Mouse (Mus musculus): ENCODE data around the gene Klf7. TPM values are rescaled to one million over a fixed set of nuclear protein-coding genes. Genes with fewer than 3 reads are reported as not detected.

Gene Klf7
- total and polyA plus RNA-seq, 3 experiments = 10.3 to 18.9 (median 18.4) TPM

DNA sequence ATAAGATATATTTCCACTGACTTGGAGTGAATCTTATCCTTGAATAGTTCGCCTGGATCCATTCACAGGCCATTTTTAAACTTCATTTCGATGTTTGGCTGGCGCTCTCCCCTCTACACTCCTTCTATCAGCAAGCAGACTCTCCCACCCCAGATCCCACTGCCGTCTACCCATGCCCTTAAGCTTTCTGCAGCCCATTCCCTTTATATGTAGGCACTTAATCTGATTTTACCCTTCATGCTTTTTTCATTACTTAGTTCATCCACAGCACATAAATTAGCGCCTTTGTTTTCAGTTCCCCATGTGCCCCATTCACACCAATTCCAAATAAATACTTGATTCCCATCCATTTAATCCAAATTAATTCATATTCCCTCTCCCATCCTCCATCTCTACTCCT is 48.0 kb downstream of the Klf7 start:
- no peak overlapping the region for H3K9ac ChIP-seq (ENCODE audit: low read depth, low read length)
- no peak overlapping the region for H3K4me3 ChIP-seq
- TF ChIP-seq EP300 (IDR thresholded peaks at IDR 0.05; ENCODE audit: insufficient read depth, low read depth, low read length) (no peak), POLR2A (IDR thresholded peaks at IDR 0.05; ENCODE audit: insufficient read depth, low read depth, low read length) (no peak), CTCF (IDR thresholded peaks at IDR 0.05) (no peak)
- intact Hi-C loops (cut with DNase I) = loop anchor here (2.0 kb wide), 1 partner anchor 13 kb away; no protein-coding TSS in a partner anchor
- peaks cover 15% of the 10 kb centered on the region for H3K79me2 ChIP-seq (replicated peaks; ENCODE audit: control insufficient read depth, insufficient read depth, low read length)
- H3K27me3 ChIP-seq (ENCODE audit: control insufficient read depth, insufficient read depth, low read length) = no peaks in the 10 kb centered on the region
- H3K4me1 ChIP-seq (ENCODE audit: control insufficient read depth, insufficient read depth, low read length) = peaks cover 12% of the 10 kb centered on the region
- no peak overlapping the region for H3K27ac ChIP-seq
- H3K36me3 ChIP-seq (ENCODE audit: control insufficient read depth, insufficient read depth, low read length) = peaks cover 50% of the 10 kb centered on the region
- 86% methylated on average over 5 of the region's 5 CpGs for WGBS
- no peak for DNase-seq

DNA sequence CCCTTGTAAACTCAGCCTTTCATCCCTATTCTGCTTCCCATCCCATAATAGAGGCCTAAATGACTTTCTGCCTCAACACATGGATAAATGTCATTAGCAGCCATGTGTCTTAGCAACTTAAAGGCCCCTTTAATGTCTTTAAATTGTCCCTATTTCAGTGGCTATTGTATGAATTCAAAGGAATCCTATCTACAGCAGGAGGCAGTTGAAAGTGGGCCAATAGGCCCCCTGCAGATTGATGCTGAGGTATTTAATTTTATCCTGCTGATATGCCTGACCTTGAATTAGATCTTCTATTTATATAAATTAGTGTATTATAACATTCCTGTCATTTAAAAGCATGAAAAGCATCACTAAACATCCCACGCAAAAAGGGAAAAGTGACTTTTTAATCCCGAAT is 51.1 kb downstream of the Klf7 start:
- Histone ChIP-seq H3K27ac (no peak overlapping the region), H3K27me3 (ENCODE audit: control insufficient read depth, insufficient read depth, low read length) (no peaks in the 10 kb centered on the region), H3K79me2 (replicated peaks; ENCODE audit: control insufficient read depth, insufficient read depth, low read length) (peaks cover 8% of the 10 kb centered on the region), H3K36me3 (ENCODE audit: control insufficient read depth, insufficient read depth, low read length) (peaks cover 38% of the 10 kb centered on the region), H3K4me3 (no peak overlapping the region), H3K9ac (ENCODE audit: low read depth, low read length) (no peak overlapping the region), H3K4me1 (ENCODE audit: control insufficient read depth, insufficient read depth, low read length) (peaks cover 6% of the 10 kb centered on the region)
- DNase-seq = no peak
- intact Hi-C loops (cut with DNase I) = no loop called here
- TF ChIP-seq CTCF (IDR thresholded peaks at IDR 0.05) (no peak), POLR2A (IDR thresholded peaks at IDR 0.05; ENCODE audit: insufficient read depth, low read depth, low read length) (no peak), EP300 (IDR thresholded peaks at IDR 0.05; ENCODE audit: insufficient read depth, low read depth, low read length) (no peak)
- WGBS = 79% methylated on average over 2 of the region's 2 CpGs

DNA sequence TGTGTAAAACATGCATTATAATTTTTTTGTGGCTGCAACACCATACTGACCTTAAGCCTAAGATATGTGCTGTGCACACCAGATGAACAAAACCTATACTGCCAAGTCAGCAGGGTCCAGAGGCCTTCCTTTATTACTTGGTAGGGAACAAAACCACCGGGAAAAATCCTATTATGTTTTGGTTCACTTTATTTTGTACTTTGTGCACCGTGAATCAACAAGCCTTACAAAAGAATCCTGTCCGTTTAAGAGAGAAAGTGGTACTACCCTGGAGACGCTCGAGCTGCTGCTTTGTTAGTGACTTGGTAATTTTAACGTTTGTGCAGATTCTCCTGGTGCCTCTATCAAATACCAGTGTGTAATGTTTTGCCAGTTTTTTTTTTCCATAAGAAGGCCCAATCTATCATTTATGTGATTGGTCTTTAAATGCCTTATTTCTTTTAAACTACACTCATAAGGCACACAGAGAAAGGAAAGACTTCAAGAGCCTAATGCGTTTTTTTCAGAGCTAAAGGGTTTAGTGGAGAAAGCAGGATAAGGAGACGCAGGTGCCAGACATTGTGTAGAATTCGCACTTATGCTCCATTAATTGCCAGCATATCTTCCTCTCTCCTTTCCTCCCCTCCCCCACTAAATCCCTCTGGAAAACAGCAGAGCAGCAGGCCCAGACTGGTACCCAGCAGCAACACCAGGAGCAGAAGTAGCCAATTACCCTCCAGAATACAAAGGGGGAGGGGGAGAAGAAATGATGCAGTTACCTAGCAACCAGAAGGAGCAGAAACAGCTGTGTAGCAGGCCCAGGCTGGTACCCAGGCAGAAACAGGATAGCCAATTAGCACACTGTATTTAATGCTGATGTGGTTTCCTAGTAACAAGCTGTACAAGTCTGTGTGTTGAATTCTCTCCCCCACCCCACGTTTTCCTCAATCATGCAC is 55.5 kb downstream of the Klf7 start:
- Histone ChIP-seq H3K36me3 (ENCODE audit: control insufficient read depth, insufficient read depth, low read length) (peaks cover 30% of the 10 kb centered on the region), H3K4me3 (no peak overlapping the region), H3K27ac (no peak overlapping the region), H3K79me2 (replicated peaks; ENCODE audit: control insufficient read depth, insufficient read depth, low read length) (peaks cover 7% of the 10 kb centered on the region), H3K4me1 (ENCODE audit: control insufficient read depth, insufficient read depth, low read length) (peaks cover 6% of the 10 kb centered on the region), H3K9ac (ENCODE audit: low read depth, low read length) (no peak overlapping the region), H3K27me3 (ENCODE audit: control insufficient read depth, insufficient read depth, low read length) (no peaks in the 10 kb centered on the region)
- TF ChIP-seq POLR2A (IDR thresholded peaks at IDR 0.05; ENCODE audit: insufficient read depth, low read depth, low read length) (no peak), CTCF (IDR thresholded peaks at IDR 0.05) (no peak), EP300 (IDR thresholded peaks at IDR 0.05; ENCODE audit: insufficient read depth, low read depth, low read length) (no peak)
- 62% methylated on average over 10 of the region's 10 CpGs for WGBS
- intact Hi-C loops (cut with DNase I) = no loop called here
- no peak for DNase-seq

DNA sequence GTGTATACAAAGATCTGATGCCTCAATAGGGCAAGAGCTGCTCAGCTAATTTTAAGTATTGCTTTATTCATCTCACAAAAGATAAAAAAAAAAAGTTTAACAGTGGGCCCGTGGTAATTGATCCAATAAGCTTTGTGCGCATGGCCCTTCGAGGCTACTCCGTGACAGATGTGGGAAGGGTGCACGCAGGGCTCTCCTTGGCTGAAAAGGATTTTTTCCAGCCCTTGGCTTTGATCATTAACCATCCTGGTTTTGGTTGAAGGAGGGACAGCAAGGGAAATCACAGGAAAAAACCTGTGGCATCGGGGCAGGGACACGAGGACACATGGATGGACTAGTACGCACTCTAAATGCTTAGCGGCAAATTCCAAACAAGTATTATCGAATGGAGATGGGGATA is 60.6 kb downstream of the Klf7 start:
- Histone ChIP-seq H3K27ac (no peak overlapping the region), H3K27me3 (ENCODE audit: control insufficient read depth, insufficient read depth, low read length) (no peaks in the 10 kb centered on the region), H3K36me3 (ENCODE audit: control insufficient read depth, insufficient read depth, low read length) (peaks cover 28% of the 10 kb centered on the region), H3K4me3 (no peak overlapping the region), H3K4me1 (ENCODE audit: control insufficient read depth, insufficient read depth, low read length) (peaks cover 14% of the 10 kb centered on the region), H3K79me2 (replicated peaks; ENCODE audit: control insufficient read depth, insufficient read depth, low read length) (peaks cover 6% of the 10 kb centered on the region), H3K9ac (ENCODE audit: low read depth, low read length) (no peak overlapping the region)
- no peak for TF ChIP-seq POLR2A (IDR thresholded peaks at IDR 0.05; ENCODE audit: insufficient read depth, low read depth, low read length)
- TF ChIP-seq EP300 (IDR thresholded peaks at IDR 0.05; ENCODE audit: insufficient read depth, low read depth, low read length) = no peak
- no peak for TF ChIP-seq CTCF (IDR thresholded peaks at IDR 0.05)
- intact Hi-C loops (cut with DNase I) = loop anchor here (2.0 kb wide), 1 partner anchor 13 kb away; no protein-coding TSS in a partner anchor
- WGBS = 90% methylated on average over 10 of the region's 10 CpGs
- DNase-seq = no peak

DNA sequence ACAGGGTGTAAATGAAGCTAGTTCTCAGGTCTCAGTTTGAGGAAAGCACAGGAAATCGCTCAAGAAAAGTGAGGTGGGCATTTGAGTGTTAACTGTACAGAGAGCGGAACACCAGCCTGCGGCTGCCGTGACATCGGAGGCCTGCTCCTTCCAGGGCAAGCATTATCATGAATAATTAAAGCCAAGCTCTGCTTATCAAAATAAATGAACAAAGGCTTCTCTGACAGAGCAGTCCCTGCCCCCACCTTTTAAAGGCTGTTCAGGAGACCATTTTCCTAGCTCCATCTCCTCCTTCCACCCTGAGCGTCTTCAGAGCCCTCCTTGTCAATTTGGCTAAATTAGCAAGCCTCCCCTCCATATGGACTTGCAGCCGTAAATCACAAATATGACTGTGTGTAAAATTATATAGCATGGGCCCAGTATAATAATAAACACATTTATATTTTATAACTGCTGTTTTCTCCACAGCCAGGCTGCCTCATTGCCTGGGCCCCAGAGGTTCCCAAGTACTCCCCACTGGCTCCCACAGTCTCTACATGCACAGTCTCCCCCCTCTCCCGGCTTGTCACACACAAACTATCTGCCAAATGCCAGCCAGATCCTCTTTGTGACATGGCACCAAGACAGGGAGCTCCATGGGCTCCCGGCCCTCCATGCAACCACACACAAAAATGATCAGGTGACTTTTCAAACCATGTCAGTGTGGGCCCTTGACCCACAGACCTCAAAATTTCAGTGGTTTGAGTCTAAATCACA is 61.2 kb downstream of the Klf7 start:
- Histone ChIP-seq H3K9ac (ENCODE audit: low read depth, low read length) (no peak overlapping the region), H3K4me1 (ENCODE audit: control insufficient read depth, insufficient read depth, low read length) (peaks cover 14% of the 10 kb centered on the region), H3K27ac (peak overlapping the region; percentile 48), H3K36me3 (ENCODE audit: control insufficient read depth, insufficient read depth, low read length) (peaks cover 27% of the 10 kb centered on the region), H3K79me2 (replicated peaks; ENCODE audit: control insufficient read depth, insufficient read depth, low read length) (peaks cover 6% of the 10 kb centered on the region), H3K4me3 (no peak overlapping the region), H3K27me3 (ENCODE audit: control insufficient read depth, insufficient read depth, low read length) (no peaks in the 10 kb centered on the region)
- intact Hi-C loops (cut with DNase I) = loop anchor here (2.0 kb wide), 1 partner anchor 14 kb away; no protein-coding TSS in a partner anchor
- TF ChIP-seq EP300 (IDR thresholded peaks at IDR 0.05; ENCODE audit: insufficient read depth, low read depth, low read length) (no peak), CTCF (IDR thresholded peaks at IDR 0.05) (no peak), POLR2A (IDR thresholded peaks at IDR 0.05; ENCODE audit: insufficient read depth, low read depth, low read length) (no peak)
- no peak for DNase-seq
- 43% methylated on average over 9 of the region's 9 CpGs for WGBS
